22 mouse cellular contexts compared by ENCODE assay signal in genomic region chr11:83576927-83577555, GRCm38 (mm10). TPM values are rescaled to one million over a fixed set of nuclear protein-coding genes. Genes with fewer than 3 reads are reported as not detected.
DNase-seq lines count a peak whose midpoint lies in the region; ATAC-seq and TF ChIP-seq lines count a peak whose summit lies in the region.
"Had no signal": no experiment of that assay in that cellular context is flagged by ENCODE, and none has a peak within 500 bp of the region (broad histone marks: within the 10 kb centered on the region; RNA-seq: fewer than 3 reads in every experiment).

No protein-coding gene starts in this region.

- no peaks in the 10 kb centered on the region for H3K27me3 ChIP-seq in heart, embryonic 10.5 days (ENCODE audit: insufficient read depth, poor library complexity, severe bottlenecking)
- peaks cover 3% of the 10 kb centered on the region; the same call in 1 of the 2 replicates for H3K27me3 ChIP-seq in G1E (ENCODE audit: insufficient read depth, low read length)
- H3K27me3 ChIP-seq: forebrain, embryonic 15.5 days; hindbrain, embryonic 13.5 days; limb, embryonic 12.5 days had no signal

- H3K9me3 ChIP-seq in heart, embryonic 10.5 days = no peaks in the 10 kb centered on the region
- H3K9me3 ChIP-seq in G1E (replicated peaks) = no peaks in the 10 kb centered on the region
- H3K9me3 ChIP-seq: forebrain, embryonic 15.5 days; hindbrain, embryonic 13.5 days; limb, embryonic 12.5 days had no signal

- peak; percentile 27 to 36 for DNase-seq in heart, adult 9 months (ENCODE audit: low spot score in 2 of 2)
- no peak for DNase-seq in heart, embryonic 10.5 days (ENCODE audit: low spot score)
- DNase-seq in G1E (ENCODE audit: low spot score) = no peak
- DNase-seq in cerebellum, adult 8-10 months = no peak
- no peak for DNase-seq in ovary, adult 18-20 months (ENCODE audit: low spot score)
- DNase-seq: cerebellum, adult 2 months; embryo, embryonic 11 days; lung, embryonic 14.5 days; right cerebral cortex, adult 18-20 months; thymus, postnatal 36 days had no signal

- 71% methylated on average over 4 of the region's 4 CpGs for WGBS in heart, embryonic 10.5 days

- no peak overlapping the region for H3K4me3 ChIP-seq in heart, embryonic 10.5 days
- no peak overlapping the region for H3K4me3 ChIP-seq in G1E (ENCODE audit: low read depth, low read length)
- H3K4me3 ChIP-seq in embryonic fibroblast, embryonic 13.5 days (ENCODE audit: insufficient read depth, low read length) = no peak overlapping the region
- H3K4me3 ChIP-seq: forebrain, embryonic 15.5 days; hindbrain, embryonic 13.5 days; limb, embryonic 12.5 days had no signal

- TF ChIP-seq CTCF in G1E (IDR thresholded peaks at IDR 0.05; ENCODE audit: low read depth, low read length) = no peak
- TF ChIP-seq CTCF in embryonic fibroblast, embryonic 13.5 days (IDR thresholded peaks at IDR 0.05; ENCODE audit: borderline replicate concordance, insufficient read depth, low read length) = no peak

- no peaks in the 10 kb centered on the region for H3K36me3 ChIP-seq in heart, embryonic 10.5 days
- H3K36me3 ChIP-seq in G1E (replicated peaks) = no peaks in the 10 kb centered on the region
- H3K36me3 ChIP-seq: forebrain, embryonic 15.5 days; hindbrain, embryonic 13.5 days; limb, embryonic 12.5 days had no signal

- 0 out of 2 replicates have a peak, but pooled peaks have one; percentile 22 for ATAC-seq in G1E (ENCODE audit: extremely low read depth, insufficient number of reproducible peaks, low FRiP score, poor library complexity, severe bottlenecking)
- ATAC-seq in neutrophil, adult 5-6 weeks (ENCODE audit: extremely low read depth, insufficient number of reproducible peaks, low FRiP score, poor library complexity, severe bottlenecking) = peak; percentile 30; the same call in 1 of the 2 replicates
- ATAC-seq: CD4-positive, CD25-positive, alpha-beta regulatory T cell, adult 4 months; forebrain, embryonic 15.5 days; intestine, embryonic 16.5 days had no signal

- H3K4me1 ChIP-seq in heart, embryonic 10.5 days = 0 out of 2 replicates have a peak, but pooled peaks cover 3% of the 10 kb centered on the region
- peaks cover 8% of the 10 kb centered on the region for H3K4me1 ChIP-seq in G1E (ENCODE audit: insufficient read depth, low read depth, low read length)
- peaks cover 10% of the 10 kb centered on the region for H3K4me1 ChIP-seq in embryonic fibroblast, embryonic 13.5 days (ENCODE audit: control insufficient read depth, insufficient read depth, low read length)
- H3K4me1 ChIP-seq: forebrain, embryonic 15.5 days; hindbrain, embryonic 13.5 days; limb, embryonic 12.5 days had no signal

- no peak overlapping the region for H3K27ac ChIP-seq in heart, embryonic 10.5 days
- peak overlapping the region; percentile 92 for H3K27ac ChIP-seq in embryonic fibroblast, embryonic 13.5 days (ENCODE audit: insufficient read depth, low read length)
- H3K27ac ChIP-seq: forebrain, embryonic 15.5 days; hindbrain, embryonic 13.5 days; kidney, postnatal 0 days; limb, embryonic 12.5 days had no signal

- no peak for TF ChIP-seq POLR2A in embryonic fibroblast, embryonic 13.5 days (IDR thresholded peaks at IDR 0.05; ENCODE audit: low read depth, low read length)

RNA-seq across cellular contexts. Expression of gene Ccl9, which starts 1.4 kb away (rescaled TPM):
- 0.41 and 0.97 TPM in 2 replicates for polyA plus RNA-seq in heart, embryonic 10.5 days (2016; fragmentation: Nextera tagmentation; extraction: Ambion mirVana)
- total RNA-seq in G1E (2014; fragmentation: Nextera tagmentation) = 4.4 and 11.6 TPM in 2 replicates
- total RNA-seq in G1E (2017) = 2.0 and 3.4 TPM in 2 replicates
- 0.09 and 0.13 TPM in 2 replicates for polyA plus RNA-seq in G1E (2012)
- polyA plus RNA-seq in embryonic fibroblast, embryonic 13.5 days (2011; ENCODE audit: insufficient read length, low read depth, missing spikeins) = 1.1 and 3.4 TPM in 2 replicates
- total RNA-seq in neutrophil, adult 5-6 weeks (2017) = 30.6 and 52.2 TPM in 2 replicates
- polyA plus RNA-seq: CD4-positive, CD25-positive, alpha-beta regulatory T cell, adult 4 months had no signal

RNA-seq across cellular contexts. Expression of gene Ccl6, which starts 15.8 kb away (rescaled TPM):
- polyA plus RNA-seq in heart, embryonic 10.5 days (2016; fragmentation: Nextera tagmentation; extraction: Ambion mirVana) = 0.64 and 2.5 TPM in 2 replicates
- total RNA-seq in G1E (2014; fragmentation: Nextera tagmentation) = 1.2 TPM in 1 of 2 replicates, not detected in the other
- total RNA-seq in G1E (2017) = 0.33 and 0.70 TPM in 2 replicates
- polyA plus RNA-seq in G1E (2012) = 0.13 and 0.22 TPM in 2 replicates
- polyA plus RNA-seq in embryonic fibroblast, embryonic 13.5 days (2011; ENCODE audit: insufficient read length, low read depth, missing spikeins) = 0.91 TPM in 1 of 2 replicates, not detected in the other
- total RNA-seq in neutrophil, adult 5-6 weeks (2017) = 1,141 and 1,189 TPM in 2 replicates
- polyA plus RNA-seq: CD4-positive, CD25-positive, alpha-beta regulatory T cell, adult 4 months had no signal

RNA-seq across cellular contexts. Expression of gene Ccl5, which starts 46.7 kb away (rescaled TPM):
- not detected in 2 replicates for polyA plus RNA-seq in heart, embryonic 10.5 days (2016; fragmentation: Nextera tagmentation; extraction: Ambion mirVana)
- 3.1 TPM in 1 of 2 replicates, not detected in the other for total RNA-seq in G1E (2014; fragmentation: Nextera tagmentation)
- total RNA-seq in G1E (2017) = 0.29 TPM in 1 of 2 replicates, not detected in the other
- not detected in 2 replicates for polyA plus RNA-seq in G1E (2012)
- polyA plus RNA-seq in embryonic fibroblast, embryonic 13.5 days (2011; ENCODE audit: insufficient read length, low read depth, missing spikeins) = 2.8 and 4.1 TPM in 2 replicates
- total RNA-seq in neutrophil, adult 5-6 weeks (2017) = 14.0 and 15.2 TPM in 2 replicates
- total RNA-seq: gastrocnemius, adult 8-10 months had no signal
- polyA plus RNA-seq: forebrain, embryonic 15.5 days; hindbrain, embryonic 13.5 days; limb, embryonic 12.5 days had no signal

RNA-seq across cellular contexts. Expression of gene Heatr9, which starts 55.1 kb away (rescaled TPM):
- not detected in 2 replicates for polyA plus RNA-seq in heart, embryonic 10.5 days (2016; fragmentation: Nextera tagmentation; extraction: Ambion mirVana)
- not detected in 2 replicates for total RNA-seq in G1E (2014; fragmentation: Nextera tagmentation)
- not detected in 2 replicates for total RNA-seq in G1E (2017)
- polyA plus RNA-seq in G1E (2012) = not detected in 2 replicates
- not detected in 2 replicates for polyA plus RNA-seq in embryonic fibroblast, embryonic 13.5 days (2011; ENCODE audit: insufficient read length, low read depth, missing spikeins)
- total RNA-seq in neutrophil, adult 5-6 weeks (2017) = not detected in 2 replicates
- total RNA-seq: gastrocnemius, adult 8-10 months; left cerebral cortex, adult 8-10 months had no signal
- polyA plus RNA-seq: brain, embryonic 14.5 days; cerebellum, adult 2 months; forebrain, embryonic 15.5 days; heart, embryonic 14.5 days; hindbrain, embryonic 13.5 days; intestine, embryonic 16.5 days; kidney, postnatal 0 days; limb, embryonic 12.5 days had no signal

Comparison
In these comparisons a context has a peak if more than half of its experiments do, and no peak if none do; other contexts are left out.
1. DNase-seq: peak in heart, adult 9 months (2 of 2); none in heart, embryonic 10.5 days (single experiment), G1E (single experiment), cerebellum, adult 8-10 months (single experiment) and ovary, adult 18-20 months (single experiment).